Mouse (Mus musculus) effector memory CD4-positive, alpha-beta T cell, adult 7 months (primary cell): ENCODE measurements around the gene C330007P06Rik. TPM values are rescaled to one million over a fixed set of nuclear protein-coding genes. Genes with fewer than 3 reads are reported as not detected.

Experiments
- polyA plus RNA-seq: library from polyadenylated mRNA; unstranded; fragments of 100-300 nt; shearing (Covaris generic); gene quantifications from one replicate; pipeline ENCODE4 v1.2.1, GENCODE M21; 2017

Gene C330007P06Rik
- polyA plus RNA-seq = 29.3 TPM

DNA sequence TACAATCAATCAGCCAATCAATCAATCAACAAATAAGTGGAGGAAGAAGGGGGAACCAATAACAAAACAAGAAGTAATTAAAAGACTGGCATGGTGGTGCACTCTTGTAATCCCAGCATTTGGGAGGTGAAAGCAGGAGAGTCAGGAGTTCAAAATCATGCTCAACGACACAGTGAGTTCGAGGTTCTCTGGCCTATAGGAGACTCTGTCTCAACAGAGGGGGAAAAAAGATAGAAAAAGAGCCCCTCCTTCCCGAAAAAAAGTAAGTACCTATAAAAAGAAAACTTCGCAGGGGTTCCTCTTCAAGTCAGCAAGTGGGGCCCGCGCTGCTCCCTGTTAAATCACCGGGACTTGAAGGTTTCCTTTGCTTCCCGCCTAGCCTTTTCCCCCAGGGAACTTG lies at the start of gene C330007P06Rik, which contains the start of gene Ube2a:
TSS of gene C330007P06Rik (minus strand) at position 347 of the 400 bp plus-strand sequence.
TSS of gene Ube2a (plus strand) at position 136 of the 400 bp plus-strand sequence.

DNA sequence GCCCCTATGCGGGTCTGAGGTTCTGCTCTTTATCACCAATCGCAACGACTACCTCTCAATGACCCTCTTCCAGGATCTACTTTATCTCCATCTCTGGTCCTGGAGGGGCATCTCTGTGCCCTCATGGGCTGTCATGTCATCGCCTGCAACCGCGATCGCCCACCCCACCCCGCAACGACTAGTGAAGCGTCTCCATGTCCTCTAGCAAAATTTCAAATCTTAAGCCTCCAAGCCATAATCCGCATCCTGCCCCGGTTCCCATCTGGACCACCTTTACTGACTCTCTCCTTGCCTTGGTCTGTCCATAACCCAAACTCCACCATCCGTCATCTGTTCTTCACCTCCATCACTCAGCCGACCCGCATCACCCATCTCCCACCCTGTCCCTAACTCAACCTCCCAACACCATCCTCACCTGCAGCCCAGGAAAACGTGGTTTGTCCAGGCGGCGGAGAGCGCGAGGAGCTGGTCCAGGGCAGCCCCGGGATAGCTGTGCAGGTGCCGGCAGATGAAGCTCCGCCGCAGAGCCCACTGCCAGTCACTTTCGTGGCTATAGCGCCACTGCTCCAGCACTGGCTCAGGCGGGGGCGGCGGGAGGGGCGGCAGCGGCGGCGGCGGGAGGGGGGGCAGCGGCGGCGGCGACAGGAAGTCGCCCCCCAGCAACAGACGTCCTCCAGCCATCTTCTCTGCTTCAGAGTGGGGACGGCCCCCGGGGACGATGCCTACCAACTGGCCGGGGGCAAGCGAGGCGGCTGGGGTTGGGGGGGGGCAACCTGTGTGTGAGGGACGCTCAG lies 28.6 kb upstream of the C330007P06Rik start, which contains the start of gene Nkrf:
TSS of gene Nkrf (minus strand) at position 579 of the 794 bp plus-strand sequence.

DNA sequence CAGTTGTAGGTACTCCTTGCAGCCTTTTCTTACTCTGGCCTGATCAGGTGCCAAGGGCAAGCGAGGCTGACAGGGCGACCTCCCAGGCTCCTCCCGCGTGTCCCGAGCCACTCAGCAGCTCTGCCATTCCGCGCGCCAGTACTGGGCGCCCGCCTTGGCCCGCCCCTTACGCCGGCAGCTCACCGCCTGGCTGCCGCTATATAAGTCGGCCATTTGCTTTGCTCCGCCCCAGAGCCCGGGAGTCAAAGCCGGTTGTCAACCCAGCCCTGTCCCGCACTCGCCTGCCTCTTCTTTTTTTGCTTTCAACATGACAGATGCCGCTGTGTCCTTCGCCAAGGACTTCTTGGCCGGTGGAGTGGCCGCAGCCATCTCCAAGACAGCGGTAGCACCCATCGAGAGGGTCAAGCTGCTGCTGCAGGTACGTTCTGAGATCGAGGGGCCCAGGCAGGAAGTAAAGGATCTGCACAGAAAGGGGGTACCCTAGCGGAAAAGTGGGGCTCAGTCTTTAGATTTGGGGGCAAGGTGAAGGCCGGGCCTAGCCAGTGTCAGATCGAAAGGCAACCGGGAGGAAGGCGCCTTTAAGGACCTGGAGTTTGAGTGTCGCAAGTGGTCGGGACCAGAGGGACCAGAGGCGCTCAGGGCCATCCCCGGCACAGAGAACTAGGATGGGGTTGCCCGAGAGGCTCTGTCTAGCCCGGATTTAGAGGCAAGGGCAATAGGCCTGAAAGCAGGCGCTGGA lies 78.3 kb downstream of the C330007P06Rik start, which contains the start of gene Slc25a5:
TSS of gene Slc25a5 (plus strand) at position 228 of the 739 bp plus-strand sequence.

Other genes starting within 250 kb of the C330007P06Rik start
- gene Akap17b, start 228.7 kb downstream of the C330007P06Rik start, polyA plus RNA-seq = 1.2 TPM
- gene Slc25a43, start 130.5 kb downstream of the C330007P06Rik start, polyA plus RNA-seq = 0.69 TPM
- 566 TPM for gene Slc25a5, start 78.5 kb downstream of the C330007P06Rik start, polyA plus RNA-seq
- 137 TPM for gene Ube2a, start 211 bp downstream of the C330007P06Rik start, polyA plus RNA-seq
- gene Nkrf, start 28.8 kb upstream of the C330007P06Rik start, polyA plus RNA-seq = 1.4 TPM
- 116 TPM for gene Sept6, start 117.7 kb upstream of the C330007P06Rik start, polyA plus RNA-seq
- gene Sowahd, start 174.7 kb upstream of the C330007P06Rik start, polyA plus RNA-seq = not detected
- 409 TPM for gene Rpl39, start 211.3 kb upstream of the C330007P06Rik start, polyA plus RNA-seq
- 9.1 TPM for gene Upf3b, start 236.2 kb upstream of the C330007P06Rik start, polyA plus RNA-seq